Mouse (Mus musculus) yolk sac, embryonic 10.5 days (tissue): Measurements from ENCODE around the gene Maml3.

Experiments
- DNase-seq: peaks from one replicate; pipeline ENCODE4 v3.0.0-alpha.2; 2017; ENCODE audit warnings: low spot score

Gene Maml3

DNA sequence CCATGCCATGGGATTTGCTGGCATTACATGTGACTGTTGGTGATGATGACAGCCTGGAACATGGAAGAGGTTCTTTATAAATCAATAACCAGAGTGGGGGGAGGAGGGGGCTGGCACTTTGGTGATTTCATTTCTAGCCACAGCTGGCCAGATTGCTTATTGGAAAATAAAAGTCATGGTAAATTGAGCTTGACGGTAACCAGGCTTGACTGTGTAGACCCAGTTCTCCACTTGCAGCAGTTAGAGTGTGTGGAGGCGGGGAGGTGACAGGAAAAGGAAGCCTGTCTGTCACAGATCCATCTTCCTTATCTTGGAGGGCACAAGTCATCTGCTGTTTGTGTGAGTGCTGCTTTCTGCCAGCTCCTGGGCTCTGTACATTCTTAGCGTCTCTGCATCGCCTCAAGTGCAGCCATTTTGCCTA is 360.5 kb downstream of the Maml3 start:
- peak; percentile 54 for DNase-seq

DNA sequence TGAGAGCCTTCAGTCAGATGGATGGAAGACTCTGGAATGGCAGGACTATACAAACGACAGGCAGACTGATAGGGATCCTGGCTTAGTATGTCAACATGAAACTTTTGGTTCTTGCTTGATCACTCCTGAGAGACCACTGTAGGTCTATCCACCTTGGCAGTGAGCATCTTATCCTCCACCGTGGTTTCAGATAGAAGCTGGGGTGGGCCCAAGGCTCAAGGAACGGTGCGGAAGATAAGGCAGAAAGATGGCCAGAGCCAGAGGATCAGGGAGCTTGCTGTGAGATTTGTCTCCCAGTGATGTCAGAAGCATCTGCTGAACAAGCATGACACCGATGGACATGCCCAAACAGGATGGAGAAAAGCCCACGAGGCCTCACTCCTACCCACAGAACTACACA is 362.5 kb downstream of the Maml3 start:
- no peak for DNase-seq

DNA sequence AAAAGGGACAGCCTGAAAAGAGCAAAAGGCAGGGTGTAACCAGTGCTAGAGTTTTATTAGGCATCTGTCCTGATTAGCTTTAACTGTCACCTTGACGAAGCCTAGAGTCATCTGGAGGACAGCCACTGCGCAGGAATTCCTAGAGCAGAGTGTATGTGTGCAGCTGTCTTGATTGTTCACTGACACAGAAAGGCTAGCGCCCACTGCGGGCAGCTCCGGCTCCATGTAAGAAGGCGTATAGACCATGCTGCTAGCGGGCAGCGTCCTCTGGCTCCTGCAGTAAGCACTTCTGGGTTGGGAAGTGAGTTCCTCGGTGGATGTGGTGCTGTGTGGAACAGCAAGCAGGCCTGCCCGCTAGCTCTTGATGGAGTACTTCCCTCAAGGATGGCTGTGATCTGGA is 363.1 kb downstream of the Maml3 start:
- no peak for DNase-seq

DNA sequence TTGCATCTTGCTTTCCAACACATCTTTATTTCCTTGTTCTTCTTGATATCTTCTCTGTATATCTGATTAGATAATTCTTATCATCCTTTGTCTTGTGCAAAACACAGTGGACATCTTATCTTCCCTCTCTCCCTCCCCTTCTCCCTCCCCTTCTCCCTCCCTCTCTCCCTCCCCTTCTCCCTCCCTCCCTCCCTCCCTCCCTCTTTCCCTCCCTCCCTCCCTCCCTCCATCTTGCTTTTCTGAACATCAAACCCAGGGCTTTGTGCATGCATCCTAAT is 365.1 kb downstream of the Maml3 start:
- DNase-seq: no peak

DNA sequence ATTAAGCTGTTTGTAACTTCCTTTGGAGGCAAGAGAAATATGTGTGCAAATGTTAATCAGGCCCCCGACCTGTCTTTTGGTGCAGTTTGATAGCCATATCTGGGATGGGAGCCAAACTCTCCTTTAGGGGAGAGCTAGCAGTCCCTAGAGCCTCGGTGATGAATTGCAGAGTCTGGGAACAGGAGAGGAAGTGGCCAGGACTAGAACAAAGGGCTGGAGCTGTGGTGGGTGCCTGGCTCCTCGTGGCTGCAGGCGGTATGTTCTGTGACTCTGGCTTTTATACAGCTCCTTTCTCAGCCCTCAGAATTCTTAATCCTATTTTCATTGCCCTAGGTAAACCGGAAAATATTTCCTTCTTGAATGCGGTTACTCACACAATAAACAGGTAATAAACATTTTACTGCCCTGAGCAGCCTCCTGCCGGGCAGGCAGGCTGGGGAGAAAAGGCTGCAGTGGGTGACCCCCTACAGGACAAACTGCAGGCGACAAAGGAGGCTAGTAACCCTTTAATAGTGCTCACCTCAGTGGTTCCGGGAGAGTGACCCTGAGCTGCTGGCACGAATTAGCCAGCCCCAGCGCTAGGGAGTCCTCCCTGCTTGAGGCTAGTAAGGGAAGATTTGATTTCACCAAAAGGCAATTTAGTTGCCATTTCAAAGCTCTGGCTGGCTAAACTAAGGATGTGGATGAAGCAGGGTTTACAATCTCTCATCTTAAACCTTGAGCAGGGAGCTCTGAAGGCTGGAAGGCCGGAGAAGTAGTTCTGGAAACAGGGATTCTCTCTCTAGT is 365.6 kb downstream of the Maml3 start:
- no peak for DNase-seq

DNA sequence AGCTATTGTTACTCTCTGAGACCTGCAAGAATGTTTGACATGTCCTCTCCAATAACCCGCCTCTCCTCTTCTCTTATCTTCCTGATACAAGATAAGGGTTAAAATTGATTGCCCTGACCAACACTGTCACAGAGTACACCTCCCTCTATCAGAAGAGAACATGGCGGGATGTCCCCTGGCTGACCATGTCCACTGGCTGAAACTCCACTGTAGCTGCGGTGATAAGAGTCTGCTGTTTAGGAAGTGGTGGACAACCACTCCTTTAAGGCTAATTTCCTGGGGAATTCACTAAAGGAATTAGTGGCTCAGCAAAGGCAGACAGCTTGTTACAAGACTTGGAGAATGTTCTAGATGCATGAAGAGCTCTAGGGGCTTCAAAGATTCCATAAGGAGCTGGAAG is 371.2 kb downstream of the Maml3 start:
- DNase-seq: no peak

DNA sequence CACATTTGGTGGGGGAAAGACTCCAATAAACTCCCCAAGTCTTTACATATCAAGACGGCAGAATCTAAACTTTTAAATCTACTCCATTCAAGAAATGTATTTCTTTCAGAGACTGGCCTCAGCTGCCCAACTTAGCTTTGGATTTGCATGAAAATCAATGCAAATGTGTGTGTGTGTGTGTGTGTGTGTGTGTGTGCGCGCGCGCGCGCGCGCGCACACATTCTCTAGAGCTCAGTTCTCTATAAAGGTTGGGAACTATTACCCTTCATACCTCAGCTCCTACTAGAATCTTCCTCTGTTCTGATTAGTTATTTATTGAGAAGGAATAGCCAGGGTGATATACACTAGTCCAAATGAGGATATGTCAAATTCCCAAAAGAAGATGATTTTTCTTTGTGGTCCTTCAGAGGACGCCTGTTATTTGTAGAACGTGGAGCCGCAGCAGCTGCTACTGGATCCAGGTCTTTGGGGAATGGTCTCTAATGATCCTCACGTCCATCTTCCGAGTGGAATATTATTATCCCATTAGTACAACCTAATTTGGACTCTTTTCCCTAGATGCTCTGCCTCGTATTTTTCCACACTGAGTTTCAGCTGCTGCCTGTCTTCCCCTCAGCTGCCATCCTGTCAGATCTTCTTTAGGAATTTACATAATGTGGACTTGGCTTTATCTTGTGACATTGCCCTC is 372.8 kb downstream of the Maml3 start:
- no peak for DNase-seq

DNA sequence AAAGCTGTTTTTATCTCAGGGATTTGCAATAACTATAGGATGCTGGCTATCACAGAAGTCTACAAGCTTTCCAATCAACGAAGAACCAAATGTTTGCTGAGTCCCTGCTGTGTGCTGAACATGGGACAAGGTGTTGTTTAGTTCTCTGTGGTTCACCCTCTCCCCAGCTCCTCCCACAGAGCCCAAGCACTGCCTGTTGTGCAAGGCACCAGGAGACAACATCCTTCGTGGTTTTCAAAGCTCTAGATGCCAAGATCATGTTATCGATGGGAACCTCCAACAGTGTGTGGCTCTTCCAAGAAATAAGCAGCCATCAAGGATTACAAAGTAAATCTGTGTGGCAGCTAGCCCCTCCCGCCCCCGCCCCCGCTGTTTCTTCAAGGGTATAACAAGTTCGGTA is 374.2 kb downstream of the Maml3 start:
- no peak for DNase-seq

DNA sequence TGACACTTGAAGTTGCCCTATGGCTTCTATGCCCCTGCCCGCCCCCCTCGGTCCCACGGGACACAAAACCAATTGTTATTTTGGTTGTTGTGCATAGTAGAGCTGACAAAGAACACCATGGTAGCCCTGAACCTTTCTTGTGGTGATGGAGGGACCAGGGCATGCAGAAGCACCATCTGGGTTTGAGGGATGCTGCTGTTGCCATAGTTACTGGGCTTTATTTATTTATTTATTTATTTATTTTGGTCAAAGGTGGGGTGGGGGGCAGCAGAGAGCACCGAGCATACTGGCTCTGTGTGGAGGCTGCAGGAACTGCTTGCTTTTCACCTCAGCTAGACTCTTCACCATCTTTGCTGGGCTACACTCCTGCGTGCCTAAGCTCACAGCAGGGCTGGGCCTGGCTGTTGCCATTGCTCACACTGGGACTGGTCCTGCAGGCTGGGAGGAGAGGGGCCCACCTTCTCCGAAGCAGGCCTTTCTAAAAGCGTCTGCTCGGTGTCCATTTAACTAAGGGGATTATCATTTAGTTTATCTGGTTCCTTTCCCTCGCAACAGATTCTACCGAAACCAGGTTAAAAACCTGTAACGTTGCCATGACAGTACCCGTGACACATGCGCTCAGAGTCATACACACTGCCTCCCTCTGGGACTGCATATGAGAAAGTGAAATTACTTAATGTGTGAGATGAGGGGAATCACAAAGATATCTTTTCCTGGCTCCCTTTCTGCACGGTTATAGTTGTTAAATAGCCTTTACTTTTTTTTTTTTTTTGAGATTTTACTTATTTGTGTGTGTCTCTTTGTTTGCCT is 375.6 kb downstream of the Maml3 start:
- no peak for DNase-seq

DNA sequence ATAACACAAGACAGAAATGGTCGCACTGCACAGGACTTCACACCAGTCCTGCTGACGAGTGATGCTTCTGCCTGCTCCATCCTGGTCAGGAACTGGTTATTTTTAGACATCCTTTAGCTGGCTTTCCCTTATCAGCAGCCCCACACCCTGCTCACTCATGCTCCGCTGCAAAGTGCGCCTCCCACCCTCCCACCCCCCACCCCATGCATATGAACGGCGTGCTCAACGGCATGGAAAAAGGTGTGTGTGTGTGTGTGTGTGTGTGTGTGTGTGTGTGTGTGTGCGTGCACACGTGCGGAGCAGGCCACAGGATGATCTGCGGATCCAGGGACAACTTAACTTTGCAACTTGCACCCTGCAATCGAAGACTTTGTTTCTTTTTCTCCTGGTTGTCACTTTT is 376.4 kb downstream of the Maml3 start:
- peak; percentile 52 for DNase-seq

DNA sequence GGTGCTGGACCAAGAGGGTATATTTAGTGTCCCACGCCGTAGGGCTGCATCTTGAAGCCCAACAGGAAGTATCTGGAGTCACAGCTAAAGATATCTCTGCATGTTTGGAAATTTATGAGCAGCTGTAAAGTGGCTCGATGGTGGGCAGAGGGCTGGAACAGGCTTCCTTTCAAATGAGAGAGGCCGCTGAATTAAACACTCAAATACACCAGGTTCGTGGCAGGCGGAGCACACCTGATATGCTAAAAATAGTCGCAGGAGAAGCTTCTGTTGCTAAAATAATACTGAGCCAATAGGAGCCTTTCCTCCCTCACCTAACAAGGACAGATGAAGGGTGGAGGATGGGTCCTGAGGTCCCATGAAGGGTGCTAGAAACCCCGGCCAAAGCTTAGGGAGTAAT is 376.9 kb downstream of the Maml3 start:
- no peak for DNase-seq

DNA sequence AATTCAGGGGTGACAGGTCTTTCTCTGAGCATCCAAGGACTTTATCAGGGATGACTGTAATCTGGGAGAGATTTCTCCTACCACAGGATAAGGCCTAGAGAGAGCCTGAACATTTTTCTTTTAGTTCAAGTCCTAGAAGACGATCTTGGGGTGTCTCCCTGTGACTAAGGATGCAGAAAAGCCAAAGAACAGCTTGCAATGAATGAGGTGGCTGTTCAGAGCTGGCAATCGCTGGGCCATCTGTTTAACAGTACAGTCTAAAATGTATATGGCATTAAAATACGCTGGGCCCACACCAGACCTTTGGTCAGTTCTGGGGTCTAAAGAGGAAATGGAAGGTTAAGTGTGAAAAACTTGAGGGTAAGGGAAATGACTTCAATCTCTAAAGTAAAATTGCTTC is 377.4 kb downstream of the Maml3 start:
- no peak for DNase-seq

DNA sequence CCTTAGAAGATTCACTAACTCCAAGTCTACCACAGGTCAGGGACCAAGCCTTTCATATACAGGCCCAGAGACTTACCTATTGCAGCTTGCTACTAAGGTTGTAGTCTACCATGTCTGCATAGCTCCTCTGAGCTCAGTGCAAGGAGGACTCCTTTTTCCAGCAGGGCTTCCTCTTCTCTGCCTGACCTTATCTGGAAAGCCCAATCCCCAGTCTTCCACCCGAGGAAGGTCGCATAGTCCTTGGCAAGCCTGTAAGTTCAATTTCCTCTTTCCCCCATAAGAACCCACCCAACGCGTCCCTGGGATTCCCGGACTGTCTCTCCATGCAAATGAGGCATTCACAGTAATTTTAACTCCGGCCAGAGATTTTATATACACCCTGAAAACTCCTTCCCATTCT is 378.6 kb downstream of the Maml3 start:
- DNase-seq: no peak

DNA sequence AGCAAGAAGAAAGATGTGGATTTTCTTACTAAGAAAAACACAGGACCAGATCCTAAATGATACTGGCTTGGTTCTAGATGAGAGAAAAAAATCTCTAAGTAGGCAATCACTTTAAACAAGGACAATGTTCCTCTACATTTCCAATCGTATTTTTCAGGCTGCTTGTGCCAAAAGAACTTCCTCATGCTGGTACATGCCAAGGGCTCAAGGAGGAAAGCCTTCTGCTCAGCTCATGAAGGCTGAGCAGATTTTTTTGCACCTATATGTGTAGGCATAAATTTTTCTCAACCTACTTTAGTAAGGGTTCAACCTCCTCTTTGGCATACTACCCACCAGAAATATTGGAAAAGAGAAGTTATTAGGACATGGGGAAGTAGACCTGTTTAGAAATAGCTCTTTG is 384.9 kb downstream of the Maml3 start:
- no peak for DNase-seq

DNA sequence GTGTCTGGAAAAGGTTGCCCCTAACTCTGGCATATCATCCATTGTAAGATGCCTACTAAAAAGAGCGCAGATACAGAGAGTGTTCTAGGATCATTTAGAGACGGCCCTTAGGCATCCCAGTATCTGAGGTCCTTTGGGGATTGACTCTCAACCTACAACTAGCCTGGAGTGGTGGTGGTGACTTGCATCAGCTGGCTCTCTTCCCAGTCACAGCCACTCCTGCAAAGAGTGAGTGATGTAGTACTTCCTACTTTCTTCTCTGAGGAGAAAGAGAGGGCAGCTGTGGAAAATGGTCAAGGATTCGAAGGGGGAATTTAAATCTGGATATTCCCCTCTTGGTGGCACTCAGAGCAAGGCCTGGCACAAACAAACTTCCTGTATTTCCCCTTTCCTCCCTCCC is 385.5 kb downstream of the Maml3 start:
- no peak for DNase-seq

DNA sequence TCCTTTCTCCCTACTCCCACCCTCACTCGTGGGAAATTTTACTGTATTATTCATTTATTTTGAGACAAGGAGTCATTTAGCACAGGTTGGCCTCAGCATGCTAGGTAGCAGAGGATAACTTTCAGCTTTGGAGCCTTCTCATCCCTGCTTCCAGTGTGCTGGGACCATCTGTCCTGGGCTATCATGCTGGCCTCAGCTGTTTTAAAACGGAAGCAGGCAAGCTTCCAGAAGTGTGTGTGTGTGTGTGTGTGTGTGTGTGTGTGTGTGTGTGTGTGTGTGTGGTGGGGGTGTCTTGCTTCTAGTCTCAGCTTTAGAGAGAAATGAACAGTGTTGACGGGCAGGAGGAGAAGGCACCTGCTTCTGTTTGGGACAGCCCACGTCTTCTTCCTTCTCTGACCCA is 387.0 kb downstream of the Maml3 start:
- no peak for DNase-seq

DNA sequence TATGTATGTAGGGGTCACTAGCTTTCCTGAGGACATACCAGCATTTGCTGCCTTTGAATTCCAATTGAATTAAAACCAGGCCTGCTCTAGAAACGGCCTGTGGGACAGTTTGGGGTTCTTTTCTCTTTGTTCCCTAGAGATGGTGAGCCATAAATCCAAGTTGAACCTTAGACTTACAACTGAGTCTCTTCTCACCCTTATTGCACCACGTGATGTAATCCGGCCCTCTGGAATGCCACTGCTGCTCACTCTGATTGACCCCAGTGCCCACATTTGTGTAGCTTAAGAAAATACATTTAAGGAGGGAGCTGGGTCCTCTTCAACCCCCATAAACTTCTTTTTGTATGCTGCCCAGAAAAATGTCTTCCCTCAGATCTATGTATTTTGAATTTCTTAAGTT is 387.4 kb downstream of the Maml3 start:
- DNase-seq: peak; percentile 27

DNA sequence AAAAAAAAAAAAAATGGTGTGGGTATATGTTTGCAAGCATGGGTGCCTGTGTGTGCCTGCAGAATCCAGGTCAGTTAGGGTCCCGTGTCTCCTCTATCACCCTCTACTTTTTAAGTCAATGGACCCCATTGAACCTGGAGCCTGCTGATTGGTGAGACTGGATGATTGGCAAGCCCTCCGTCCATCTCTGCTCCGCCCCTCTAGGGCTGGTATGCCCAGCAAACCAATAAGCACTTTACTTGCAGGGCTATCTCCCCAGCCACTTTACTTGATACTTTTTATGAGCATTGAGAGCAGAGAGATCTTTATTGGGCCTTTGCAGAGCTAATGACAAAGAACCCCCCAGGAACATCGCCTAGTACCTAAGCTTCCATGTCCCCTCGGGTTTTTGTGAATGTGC is 390.4 kb downstream of the Maml3 start:
- no peak for DNase-seq

DNA sequence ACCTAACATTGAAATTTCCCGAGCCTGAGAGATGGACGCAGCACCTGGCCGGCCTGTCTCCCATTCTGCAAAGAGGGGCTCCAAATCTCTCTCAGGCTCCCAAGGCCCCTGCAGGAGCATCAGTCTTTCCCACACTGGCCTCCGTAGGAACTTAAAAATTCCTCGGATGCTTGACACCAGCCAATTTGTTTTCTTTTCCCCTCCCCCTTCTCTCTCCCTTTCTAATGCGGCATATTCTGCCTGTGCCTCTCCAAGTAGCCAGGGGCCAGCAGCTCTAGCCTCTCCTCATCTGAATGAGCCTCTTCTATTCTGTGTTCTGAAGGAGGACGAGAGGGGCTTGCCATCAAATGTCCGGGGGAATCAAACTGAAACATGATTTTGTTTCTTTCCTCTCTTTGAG is 391.6 kb downstream of the Maml3 start:
- DNase-seq: peak; percentile 35

DNA sequence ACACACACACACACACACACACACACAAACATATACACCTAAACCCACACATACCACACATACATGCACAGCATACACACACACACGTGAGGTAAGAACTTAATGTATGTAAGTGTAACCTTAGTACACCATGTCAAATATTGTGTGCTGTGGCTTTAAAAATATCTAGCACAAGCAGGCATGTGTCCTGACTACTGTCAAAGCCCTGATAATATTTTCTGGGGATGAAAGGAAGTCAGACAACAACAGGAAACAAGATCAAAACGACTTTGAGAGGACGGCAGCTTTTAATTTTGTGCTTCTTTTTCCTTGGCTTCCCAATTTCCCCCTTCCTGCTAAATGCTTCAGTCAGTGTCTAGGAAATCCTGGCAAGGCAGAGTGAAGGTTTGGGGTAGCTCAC is 392.5 kb downstream of the Maml3 start:
- DNase-seq: peak; percentile 16

DNA sequence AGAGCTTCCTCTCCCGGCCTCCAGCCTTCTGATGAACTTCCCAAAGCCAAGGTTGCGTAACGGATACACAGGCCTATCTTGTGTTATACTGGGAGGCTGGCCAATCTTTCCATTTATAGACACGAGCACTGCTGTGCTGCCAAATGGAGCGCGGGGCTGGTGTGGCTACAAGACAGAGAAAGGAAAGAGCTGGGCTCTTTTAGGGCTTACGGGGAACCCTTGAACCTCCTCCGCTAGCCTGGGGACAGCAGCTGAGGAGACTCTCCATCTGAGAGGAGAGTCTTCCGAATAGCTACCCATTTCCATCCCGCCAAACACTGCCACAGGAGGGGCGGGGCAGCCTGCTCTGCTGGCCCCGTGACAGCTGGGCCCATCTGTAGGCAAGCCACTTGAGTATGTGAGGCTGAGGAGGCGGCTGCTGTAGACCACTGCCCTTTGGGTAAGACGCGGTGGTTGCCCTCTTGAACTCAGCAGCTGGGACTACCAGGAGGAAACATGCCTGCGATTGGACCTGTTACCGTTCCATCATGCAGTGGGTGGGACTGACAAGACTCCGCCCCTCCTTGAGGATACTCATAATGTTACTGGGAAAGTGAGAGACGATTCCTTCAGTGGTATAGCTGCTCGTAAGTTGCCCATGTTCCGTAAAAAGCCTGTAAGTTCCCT is 396.0 kb downstream of the Maml3 start:
- DNase-seq: peak; percentile 37

DNA sequence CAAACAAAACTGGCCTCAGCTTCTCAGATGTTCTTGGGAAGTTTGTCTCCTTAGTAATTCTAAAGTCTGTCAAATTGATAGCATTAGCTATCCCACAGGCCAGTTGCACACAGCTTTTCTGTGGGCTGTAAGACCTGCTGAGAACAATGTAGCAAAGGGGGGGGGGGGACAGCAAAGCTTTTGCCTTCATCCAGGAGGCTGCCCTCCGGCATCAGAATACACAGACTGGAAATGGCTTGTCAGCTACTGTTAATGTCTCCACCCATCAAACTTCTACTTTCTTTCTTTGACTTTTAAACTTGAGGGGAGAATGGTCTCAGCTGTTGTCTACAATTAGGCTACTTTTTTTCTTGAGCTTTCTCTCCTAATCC is 396.5 kb downstream of the Maml3 start:
- DNase-seq: no peak

DNA sequence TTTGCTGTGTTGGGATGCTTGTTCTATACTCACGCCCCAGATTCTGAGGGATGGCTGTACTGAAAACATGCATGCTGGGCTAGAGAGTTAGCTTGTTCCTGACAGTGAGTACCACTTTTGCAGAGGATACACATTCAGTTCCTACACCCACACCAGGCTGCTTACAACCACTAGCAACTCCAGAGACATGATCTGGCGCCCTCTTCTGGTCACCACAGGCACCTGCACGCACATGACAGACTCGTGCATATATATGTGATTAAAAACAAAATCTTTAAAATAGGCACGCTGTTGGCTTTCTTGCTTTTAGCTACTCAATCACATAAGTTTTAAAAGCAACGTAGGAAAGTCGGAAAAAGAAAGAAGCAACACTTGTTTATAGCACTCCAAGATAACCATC is 399.7 kb downstream of the Maml3 start:
- DNase-seq: no peak
